Mouse (Mus musculus): ENCODE results near the gene Unc5a. TPM values are rescaled to one million over a fixed set of nuclear protein-coding genes. Genes with fewer than 3 reads are reported as not detected.

Gene Unc5a
- polyA plus RNA-seq, 1 experiment from 2014 or later: 0.97 TPM

DNA sequence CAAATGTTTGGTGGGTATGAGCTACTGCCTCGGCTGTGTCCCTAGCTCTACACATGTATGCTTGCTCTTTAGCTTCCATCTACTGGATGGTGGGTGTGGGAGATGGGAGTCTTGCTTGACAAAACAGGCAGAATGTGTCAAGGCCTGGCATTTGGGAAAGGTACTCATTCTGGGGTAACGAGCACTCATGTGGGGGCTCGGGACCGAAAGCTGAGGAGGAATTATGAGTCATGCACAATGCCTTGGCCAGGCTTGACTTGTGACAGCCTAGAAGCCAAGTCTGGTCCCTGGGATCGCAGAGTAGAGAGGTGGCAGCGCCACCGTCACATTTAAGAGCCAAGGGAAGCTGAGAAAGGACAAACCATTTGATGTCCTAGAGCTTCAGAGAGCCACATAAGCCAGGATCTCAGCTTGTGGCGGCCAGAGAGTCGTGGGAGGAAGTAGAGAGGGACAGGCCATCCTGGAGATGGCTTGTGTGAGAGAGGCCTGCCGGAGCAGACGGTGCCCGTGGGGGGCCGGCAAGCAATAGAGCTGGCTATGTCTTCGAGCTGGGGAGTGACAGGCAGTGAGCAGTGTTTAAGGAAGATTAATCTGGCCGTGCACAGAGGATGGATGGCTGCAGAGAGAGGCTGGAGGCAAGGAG is 10.0 kb downstream of the Unc5a start:
- Histone ChIP-seq H3K9me3 (replicated peaks) (no peaks in the 10 kb centered on the region), H3K27ac (no peak overlapping the region), H3K4me2 (no peak overlapping the region), H3K9ac (no peak overlapping the region), H3K36me3 (no peaks in the 10 kb centered on the region), H3K4me1 (0 out of 2 replicates have a peak, but pooled peaks cover 9% of the 10 kb centered on the region), H3K4me3 (no peak overlapping the region), H3K27me3 (replicated peaks) (peaks cover 60% of the 10 kb centered on the region)
- WGBS (ENCODE audit: insufficient replicate concordance): 41% methylated on average over 15 of the region's 15 CpGs
- ATAC-seq: no peak

DNA sequence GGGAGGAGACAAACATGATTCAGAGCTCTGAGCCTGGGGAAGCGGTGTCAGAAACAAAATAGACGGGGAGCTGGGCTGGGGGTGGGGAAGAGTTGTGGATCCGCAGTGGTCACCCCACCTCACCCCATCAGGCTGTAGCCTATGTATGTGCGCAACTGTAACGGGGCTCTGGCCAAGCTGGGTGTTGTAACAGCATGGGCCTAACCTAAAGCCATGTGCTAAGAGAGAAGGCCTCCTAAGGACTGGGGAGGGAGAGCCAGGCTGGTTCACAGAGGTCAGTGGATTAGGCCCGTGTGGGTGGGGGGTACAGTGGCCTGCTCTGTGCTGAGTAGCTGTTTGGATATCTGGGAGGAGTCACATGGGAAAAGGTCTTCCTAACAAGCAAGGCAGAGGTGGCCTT is 10.6 kb downstream of the Unc5a start:
- 48% methylated on average over 6 of the region's 6 CpGs for WGBS (ENCODE audit: insufficient replicate concordance)
- H3K9me3 ChIP-seq (replicated peaks): no peaks in the 10 kb centered on the region
- H3K4me1 ChIP-seq: 0 out of 2 replicates have a peak, but pooled peaks cover 9% of the 10 kb centered on the region
- H3K9ac ChIP-seq: no peak overlapping the region
- no peak overlapping the region for H3K4me3 ChIP-seq
- H3K27me3 ChIP-seq (replicated peaks): peaks cover 54% of the 10 kb centered on the region
- no peak for ATAC-seq
- H3K4me2 ChIP-seq: no peak overlapping the region
- H3K36me3 ChIP-seq: no peaks in the 10 kb centered on the region
- no peak overlapping the region for H3K27ac ChIP-seq

DNA sequence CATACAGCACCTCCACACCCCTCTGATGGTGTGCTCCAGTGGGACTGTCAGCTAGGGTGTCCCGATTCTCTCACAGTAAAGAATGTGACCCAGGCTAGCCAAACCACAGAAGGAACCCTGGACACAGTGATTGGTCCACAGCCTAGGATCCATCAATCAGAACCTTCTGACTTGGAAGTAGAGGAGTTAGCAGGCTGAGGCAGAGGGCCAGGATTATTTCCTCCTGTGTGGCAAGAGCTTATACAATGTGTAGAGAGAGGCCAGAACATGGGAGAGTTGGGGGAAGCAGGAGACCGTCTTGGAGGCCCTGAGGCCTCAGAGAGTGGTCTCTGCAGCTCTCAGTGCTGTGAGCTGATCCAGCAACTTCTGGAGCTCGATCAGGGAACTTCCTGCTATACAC is 11.3 kb downstream of the Unc5a start:
- Histone ChIP-seq H3K27ac (no peak overlapping the region), H3K4me2 (no peak overlapping the region), H3K36me3 (no peaks in the 10 kb centered on the region), H3K4me1 (0 out of 2 replicates have a peak, but pooled peaks cover 9% of the 10 kb centered on the region), H3K27me3 (replicated peaks) (peaks cover 47% of the 10 kb centered on the region), H3K9me3 (replicated peaks) (no peaks in the 10 kb centered on the region), H3K9ac (no peak overlapping the region), H3K4me3 (no peak overlapping the region)
- 40% methylated on average over 3 of the region's 3 CpGs for WGBS (ENCODE audit: insufficient replicate concordance)
- no peak for ATAC-seq

DNA sequence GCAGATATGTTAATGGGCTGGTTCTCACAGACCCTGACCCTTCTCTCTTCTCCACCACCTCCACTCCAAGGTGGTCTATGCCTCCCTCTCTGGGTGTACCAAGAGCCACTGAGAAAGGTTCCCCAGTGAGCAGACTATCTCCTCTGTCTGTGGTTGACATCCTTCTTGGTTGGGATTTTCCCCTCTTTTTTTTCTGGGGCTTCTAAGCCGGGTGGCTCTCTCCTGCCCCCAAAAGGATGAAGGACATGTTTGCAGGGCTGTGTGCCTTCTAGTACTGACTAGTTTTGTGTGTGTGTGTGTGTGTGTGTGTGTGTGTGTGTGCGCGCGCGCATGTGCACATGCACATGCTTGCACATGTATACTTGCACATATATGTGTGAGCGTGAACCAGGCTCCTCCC is 16.0 kb downstream of the Unc5a start:
- no peak for ATAC-seq
- WGBS (ENCODE audit: insufficient replicate concordance): 71% methylated on average over 6 of the region's 6 CpGs

DNA sequence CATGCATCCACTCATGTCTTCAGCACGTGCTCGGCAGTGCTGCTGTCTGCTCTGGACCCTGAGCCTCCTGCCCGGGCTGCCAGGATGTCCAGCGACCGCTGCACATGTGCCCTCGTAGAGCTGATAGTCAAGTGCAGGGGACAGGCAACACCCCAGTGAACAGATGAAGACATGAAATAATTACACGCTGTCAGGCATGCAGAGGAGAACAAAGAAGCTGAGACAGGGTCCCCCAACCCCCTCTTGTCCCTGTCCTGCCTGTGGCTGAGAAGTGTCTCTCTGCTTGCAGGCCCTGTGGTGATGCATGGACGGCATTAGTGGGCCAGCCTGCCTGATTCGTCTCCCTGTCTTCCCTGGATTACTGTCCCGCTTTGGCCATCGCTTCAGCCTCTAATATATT is 18.3 kb downstream of the Unc5a start:
- Histone ChIP-seq H3K27me3 (replicated peaks) (peaks cover 7% of the 10 kb centered on the region; the same call in 1 of the 2 replicates), H3K9ac (no peak overlapping the region), H3K4me3 (no peak overlapping the region), H3K36me3 (no peaks in the 10 kb centered on the region), H3K27ac (no peak overlapping the region), H3K4me2 (no peak overlapping the region), H3K4me1 (no peaks in the 10 kb centered on the region), H3K9me3 (replicated peaks) (no peaks in the 10 kb centered on the region)
- ATAC-seq: no peak
- WGBS (ENCODE audit: insufficient replicate concordance): 60% methylated on average over 11 of the region's 11 CpGs

More for the DNA sequence above, 16.0 kb downstream of the Unc5a start:
- Histone ChIP-seq H3K9ac (no peak overlapping the region), H3K36me3 (no peaks in the 10 kb centered on the region), H3K9me3 (replicated peaks) (no peaks in the 10 kb centered on the region), H3K4me3 (no peak overlapping the region), H3K27me3 (replicated peaks) (0 out of 2 replicates have a peak, but pooled peaks cover 4% of the 10 kb centered on the region), H3K4me2 (no peak overlapping the region), H3K27ac (no peak overlapping the region), H3K4me1 (no peaks in the 10 kb centered on the region)

DNA sequence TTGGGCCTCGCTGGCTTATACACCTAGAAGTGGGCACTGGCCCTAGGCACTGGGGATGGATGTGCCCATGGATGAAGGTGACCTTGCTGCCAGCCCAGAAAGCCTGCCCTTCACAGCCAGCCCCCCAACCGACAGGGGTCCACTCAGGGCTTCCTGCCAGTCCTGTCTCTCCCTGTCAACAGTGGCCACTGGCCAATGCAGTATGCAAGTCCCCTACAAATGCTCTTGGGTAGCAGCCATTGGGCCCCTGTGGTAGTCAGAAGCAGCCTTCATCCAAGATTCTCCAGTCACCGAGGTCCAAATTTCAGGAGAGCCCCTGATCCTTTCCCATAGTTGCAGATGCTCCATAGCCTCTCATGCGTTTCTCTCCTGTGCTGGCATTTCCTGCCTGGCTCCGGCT is 19.4 kb downstream of the Unc5a start:
- Histone ChIP-seq H3K36me3 (no peaks in the 10 kb centered on the region), H3K4me1 (no peaks in the 10 kb centered on the region), H3K9ac (no peak overlapping the region), H3K4me3 (no peak overlapping the region), H3K27ac (no peak overlapping the region), H3K9me3 (replicated peaks) (no peaks in the 10 kb centered on the region), H3K27me3 (replicated peaks) (peaks cover 7% of the 10 kb centered on the region; the same call in 1 of the 2 replicates), H3K4me2 (no peak overlapping the region)
- WGBS (ENCODE audit: insufficient replicate concordance): 35% methylated on average over 5 of the region's 5 CpGs
- no peak for ATAC-seq

DNA sequence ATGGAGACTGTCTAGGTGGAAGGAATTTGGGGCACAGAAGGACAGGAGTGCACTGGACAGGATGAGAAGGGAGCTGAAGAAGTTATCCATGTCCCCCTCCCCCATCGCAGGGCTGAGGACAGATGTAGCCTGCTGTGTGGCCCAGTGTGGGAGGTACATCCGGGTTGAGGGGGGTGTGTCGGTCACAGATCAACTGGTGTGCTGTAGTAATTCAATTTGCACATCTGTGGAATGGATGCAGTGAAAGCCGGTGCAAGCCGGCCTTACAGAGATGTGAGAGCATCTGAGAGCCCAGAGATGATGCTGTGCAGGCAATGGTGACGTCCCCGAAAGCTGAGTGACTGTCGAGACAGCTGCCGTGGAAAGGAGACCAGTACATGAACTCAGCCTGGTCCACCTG is 20.3 kb downstream of the Unc5a start:
- Histone ChIP-seq H3K27me3 (replicated peaks) (peaks cover 7% of the 10 kb centered on the region; the same call in 1 of the 2 replicates), H3K36me3 (no peaks in the 10 kb centered on the region), H3K4me1 (no peaks in the 10 kb centered on the region), H3K4me3 (no peak overlapping the region), H3K4me2 (no peak overlapping the region), H3K9me3 (replicated peaks) (no peaks in the 10 kb centered on the region), H3K27ac (no peak overlapping the region), H3K9ac (no peak overlapping the region)
- 46% methylated on average over 9 of the region's 9 CpGs for WGBS (ENCODE audit: insufficient replicate concordance)
- no peak for ATAC-seq

DNA sequence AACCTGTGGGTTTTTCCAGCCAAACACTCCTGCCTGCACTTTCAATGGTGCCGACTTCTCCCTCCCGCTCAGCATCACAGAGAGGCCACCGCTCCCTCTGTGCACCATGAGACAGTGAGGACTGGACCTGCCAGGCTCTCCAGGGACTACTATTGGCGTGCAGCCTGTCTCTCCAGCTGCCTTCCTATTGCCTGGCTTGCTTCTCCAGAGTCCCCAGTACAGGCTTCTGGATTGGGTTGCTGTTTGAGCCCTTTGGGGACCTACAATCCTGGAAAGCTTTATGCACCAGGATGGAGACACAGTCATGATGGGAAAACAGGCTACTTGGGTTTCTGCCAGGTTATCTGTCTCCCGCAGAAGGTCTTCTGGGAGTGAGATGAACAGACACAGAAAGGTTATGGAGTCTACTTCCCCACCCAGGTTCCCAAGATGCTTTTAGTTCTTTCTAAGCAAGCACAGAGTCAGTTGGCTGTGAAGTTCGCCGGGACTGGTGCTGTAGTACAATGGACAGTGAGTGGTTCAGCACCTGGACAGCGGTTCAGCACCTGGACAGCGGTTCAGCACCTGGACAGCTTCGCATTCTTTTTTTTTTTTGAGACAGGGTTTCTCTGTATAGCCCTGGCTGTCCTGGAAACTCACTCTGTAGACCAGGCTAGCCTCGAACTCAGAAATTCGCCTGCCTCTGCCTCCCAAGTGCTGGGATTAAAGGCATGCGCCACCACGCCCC is 21.5 kb downstream of the Unc5a start:
- WGBS (ENCODE audit: insufficient replicate concordance): 32% methylated on average over 14 of the region's 14 CpGs
- no peak overlapping the region for H3K27ac ChIP-seq
- no peak overlapping the region for H3K4me3 ChIP-seq
- H3K9ac ChIP-seq: no peak overlapping the region
- H3K4me2 ChIP-seq: no peak overlapping the region
- peaks cover 7% of the 10 kb centered on the region; the same call in 1 of the 2 replicates for H3K27me3 ChIP-seq (replicated peaks)
- no peaks in the 10 kb centered on the region for H3K36me3 ChIP-seq
- H3K4me1 ChIP-seq: no peaks in the 10 kb centered on the region
- no peaks in the 10 kb centered on the region for H3K9me3 ChIP-seq (replicated peaks)
- ATAC-seq: no peak

DNA sequence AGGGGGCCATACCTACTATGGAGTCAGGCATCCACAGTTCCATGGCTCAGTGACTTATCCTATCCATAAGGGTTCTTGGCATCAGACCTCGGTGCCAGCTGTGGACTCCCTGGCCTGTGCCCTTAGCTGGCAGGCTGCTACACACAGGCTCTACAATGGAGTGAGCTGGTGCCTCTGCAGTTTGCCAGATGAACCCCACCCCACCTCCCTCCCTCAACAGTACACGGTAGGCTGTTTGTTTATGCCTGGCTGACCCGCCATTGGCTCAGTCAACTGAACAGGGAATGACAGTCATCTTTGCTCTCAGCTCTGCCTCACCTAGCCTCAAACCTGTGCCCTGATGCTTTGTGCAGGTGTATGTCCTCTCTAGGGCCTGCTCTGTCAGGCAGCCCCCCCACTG is 26.3 kb downstream of the Unc5a start:
- Histone ChIP-seq H3K36me3 (no peaks in the 10 kb centered on the region), H3K9ac (no peak overlapping the region), H3K4me3 (no peak overlapping the region), H3K4me1 (no peaks in the 10 kb centered on the region), H3K9me3 (replicated peaks) (no peaks in the 10 kb centered on the region), H3K27ac (no peak overlapping the region), H3K4me2 (no peak overlapping the region), H3K27me3 (replicated peaks) (peaks cover 9% of the 10 kb centered on the region; the same call in 1 of the 2 replicates)
- 58% methylated on average over 3 of the region's 3 CpGs for WGBS (ENCODE audit: insufficient replicate concordance)
- ATAC-seq: no peak

DNA sequence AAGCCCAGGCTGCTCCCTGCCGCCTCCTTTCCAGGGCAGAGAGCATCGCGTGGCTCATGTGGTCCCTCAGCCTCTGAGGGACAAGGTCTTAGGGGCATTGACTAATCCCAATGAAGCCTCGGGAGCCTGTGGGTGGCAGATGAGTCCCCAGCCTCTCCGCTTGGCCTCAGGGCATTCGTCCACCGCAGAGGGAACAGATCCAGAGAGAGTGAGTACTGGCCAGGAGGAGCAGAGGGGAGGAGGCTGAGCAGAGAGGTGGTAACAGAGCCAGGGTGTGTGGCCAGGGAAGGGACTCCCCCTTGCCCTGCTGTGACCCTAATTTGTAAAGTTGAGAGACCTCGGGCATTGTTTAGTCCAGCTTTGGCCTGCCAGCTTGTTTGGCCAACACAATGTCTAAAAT is 29.6 kb downstream of the Unc5a start:
- H3K27me3 ChIP-seq (replicated peaks): peaks cover 13% of the 10 kb centered on the region; the same call in 1 of the 2 replicates
- ATAC-seq: no peak
- H3K9ac ChIP-seq: no peak overlapping the region
- no peaks in the 10 kb centered on the region for H3K36me3 ChIP-seq
- no peaks in the 10 kb centered on the region for H3K4me1 ChIP-seq
- no peaks in the 10 kb centered on the region for H3K9me3 ChIP-seq (replicated peaks)
- H3K4me3 ChIP-seq: no peak overlapping the region
- 55% methylated on average over 8 of the region's 8 CpGs for WGBS (ENCODE audit: insufficient replicate concordance)
- no peak overlapping the region for H3K27ac ChIP-seq
- H3K4me2 ChIP-seq: no peak overlapping the region

DNA sequence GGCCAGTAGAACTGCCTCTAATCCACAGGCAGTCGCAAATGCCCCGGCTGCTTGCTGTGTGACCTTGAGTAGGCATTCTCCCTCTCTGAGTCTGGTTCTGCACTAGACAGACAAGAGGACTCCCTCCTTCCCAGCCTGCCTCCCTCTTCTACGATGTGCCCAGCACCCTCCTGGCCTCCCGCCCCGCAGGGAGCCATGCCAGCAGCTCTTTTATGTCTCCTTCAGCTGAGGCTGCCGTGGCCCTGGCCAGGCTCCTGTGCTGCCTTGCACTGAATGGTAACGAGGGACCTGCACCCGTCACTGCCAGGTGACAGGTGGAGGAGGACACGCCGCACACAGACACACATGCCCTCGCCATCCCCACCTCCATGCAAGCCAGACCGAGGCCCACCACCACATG is 31.7 kb downstream of the Unc5a start:
- ATAC-seq: no peak
- H3K4me1 ChIP-seq: no peaks in the 10 kb centered on the region
- H3K9me3 ChIP-seq (replicated peaks): no peaks in the 10 kb centered on the region
- H3K4me2 ChIP-seq: no peak overlapping the region
- H3K27me3 ChIP-seq (replicated peaks): peaks cover 13% of the 10 kb centered on the region; the same call in 1 of the 2 replicates
- H3K27ac ChIP-seq: no peak overlapping the region
- H3K36me3 ChIP-seq: no peaks in the 10 kb centered on the region
- WGBS (ENCODE audit: insufficient replicate concordance): 63% methylated on average over 12 of the region's 12 CpGs
- H3K9ac ChIP-seq: no peak overlapping the region
- no peak overlapping the region for H3K4me3 ChIP-seq

DNA sequence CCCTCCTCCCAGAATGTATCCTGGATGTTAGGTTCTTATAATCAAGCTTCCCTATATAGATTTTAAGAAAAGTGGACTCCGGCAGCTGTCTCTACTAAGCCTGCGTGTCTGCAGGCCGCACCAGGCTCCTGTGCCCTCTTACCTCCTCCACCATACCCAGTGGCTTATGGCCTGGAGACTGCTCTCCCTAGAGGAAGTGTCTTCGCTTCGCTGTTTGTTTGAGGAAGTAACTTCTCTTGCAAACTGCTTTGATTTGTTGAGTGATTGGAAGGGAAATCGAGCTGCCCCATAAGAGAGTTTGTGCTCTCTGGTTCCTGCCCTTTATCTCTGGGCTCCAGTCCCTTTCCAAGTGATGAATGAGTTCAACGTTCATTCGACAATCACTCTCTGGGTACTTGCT is 33.8 kb downstream of the Unc5a start:
- WGBS (ENCODE audit: insufficient replicate concordance): 41% methylated on average over 8 of the region's 8 CpGs
- peaks cover 8% of the 10 kb centered on the region; the same call in 1 of the 2 replicates for H3K4me1 ChIP-seq
- no peak for ATAC-seq
- no peak overlapping the region for H3K4me3 ChIP-seq
- H3K27me3 ChIP-seq (replicated peaks): peaks cover 13% of the 10 kb centered on the region; the same call in 1 of the 2 replicates
- H3K9me3 ChIP-seq (replicated peaks): no peaks in the 10 kb centered on the region
- H3K4me2 ChIP-seq: no peak overlapping the region
- no peak overlapping the region for H3K27ac ChIP-seq
- H3K9ac ChIP-seq: no peak overlapping the region
- no peaks in the 10 kb centered on the region for H3K36me3 ChIP-seq

Data from liver, embryonic 12.5 days (tissue).